Mouse (Mus musculus) NIH3T3 (cell line): ENCODE results near the gene Sostdc1.

ENCODE experiments used
- DNase-seq: peaks from one replicate; pipeline ENCODE4 v3.0.0-alpha.2; 2012; ENCODE audit warnings: low read depth

Sostdc1 gene

GRCm38 (mm10) chr12:36313916-36314315 is at the start of gene Sostdc1:
TSS of gene Sostdc1 (plus strand) at chr12:36314139.
- no peak for DNase-seq

- DNase-seq, result no peak
Observed at GRCm38 (mm10) chr12:36267670-36268246, 46.2 kb upstream of the Sostdc1 start.

GRCm38 (mm10) chr12:36274823-36275222 is 39.1 kb upstream of the Sostdc1 start:
- DNase-seq, result no peak

GRCm38 (mm10) chr12:36289634-36290033 is 24.3 kb upstream of the Sostdc1 start:
- no peak for DNase-seq

GRCm38 (mm10) chr12:36290465-36290864 is 23.5 kb upstream of the Sostdc1 start:
- DNase-seq, result no peak

- no peak for DNase-seq
Observed at GRCm38 (mm10) chr12:36291346-36291745, 22.6 kb upstream of the Sostdc1 start.

- no peak for DNase-seq
Observed at GRCm38 (mm10) chr12:36302326-36302725, 11.6 kb upstream of the Sostdc1 start.

GRCm38 (mm10) chr12:36302905-36303642 is 10.9 kb upstream of the Sostdc1 start:
- DNase-seq, result no peak

GRCm38 (mm10) chr12:36308737-36309420 is 5.1 kb upstream of the Sostdc1 start:
- no peak for DNase-seq

- no peak for DNase-seq
Observed at GRCm38 (mm10) chr12:36313015-36313414, 924 bp upstream of the Sostdc1 start.

- no peak for DNase-seq
Observed at GRCm38 (mm10) chr12:36314446-36314845, 507 bp downstream of the Sostdc1 start.

GRCm38 (mm10) chr12:36315527-36315926 is 1.6 kb downstream of the Sostdc1 start:
- DNase-seq, result no peak

GRCm38 (mm10) chr12:36316056-36316455 is 2.1 kb downstream of the Sostdc1 start:
- no peak for DNase-seq

- no peak for DNase-seq
Observed at GRCm38 (mm10) chr12:36317036-36317819, 3.3 kb downstream of the Sostdc1 start.

- DNase-seq, result no peak
Observed at GRCm38 (mm10) chr12:36317820-36318135, 3.8 kb downstream of the Sostdc1 start.

- no peak for DNase-seq
Observed at GRCm38 (mm10) chr12:36326101-36326521, 12.2 kb downstream of the Sostdc1 start.

- no peak for DNase-seq
Observed at GRCm38 (mm10) chr12:36332676-36333075, 18.7 kb downstream of the Sostdc1 start.

- DNase-seq, result no peak
Observed at GRCm38 (mm10) chr12:36333837-36334281, 19.9 kb downstream of the Sostdc1 start.

- DNase-seq, result no peak
Observed at GRCm38 (mm10) chr12:36344131-36344530, 30.2 kb downstream of the Sostdc1 start.

- DNase-seq, result no peak
Observed at GRCm38 (mm10) chr12:36360064-36360463, 46.1 kb downstream of the Sostdc1 start.

- no peak for DNase-seq
Observed at GRCm38 (mm10) chr12:36360693-36361092, 46.8 kb downstream of the Sostdc1 start.

- DNase-seq, result no peak
Observed at GRCm38 (mm10) chr12:36364013-36364412, 50.1 kb downstream of the Sostdc1 start.
